Mouse (Mus musculus) lung, embryonic 16.5 days (tissue): ENCODE data around the gene Pla2g15. TPM values are rescaled to one million over a fixed set of nuclear protein-coding genes. Genes with fewer than 3 reads are reported as not detected.
A peak's percentile ranks its signal among the peaks of the same experiment; 100 is the strongest.

Source experiments
- ATAC-seq: fragments of 200-750 bp; cut with Nextera tagmentation; 2 replicates; pipeline ENCODE4 v1.8.0; 2017; ENCODE audit warnings: low read depth, mild to moderate bottlenecking, moderate library complexity
- H3K27ac ChIP-seq: fragments of 300-500 bp; sonication (generic); 2 replicates; pipeline ENCODE4 v1.5.1; 2014; ENCODE audit warnings: mild to moderate bottlenecking, control low read depth, low read length
- H3K27me3 ChIP-seq: fragments of 300-500 bp; sonication (generic); 2 replicates; pipeline ENCODE4 v1.6.1; 2014; ENCODE audit warnings: low read depth, low read length, mixed read lengths; ENCODE audit not compliant: control insufficient read depth, insufficient read depth
- H3K36me3 ChIP-seq: fragments of 300-500 bp; sonication (generic); 2 replicates; pipeline ENCODE4 v1.6.1; 2014; ENCODE audit warnings: low read length; ENCODE audit not compliant: control insufficient read depth, insufficient read depth
- H3K4me1 ChIP-seq: fragments of 300-500 bp; sonication (generic); replicated peaks from 2 replicates; pipeline ENCODE4 v1.6.1; 2014; ENCODE audit warnings: low read length, mixed read lengths; ENCODE audit not compliant: control insufficient read depth, insufficient read depth
- H3K4me2 ChIP-seq: fragments of 300-500 bp; sonication (generic); 2 replicates; pipeline ENCODE4 v1.6.1; 2014; ENCODE audit warnings: low read depth, low read length, control low read depth
- H3K4me3 ChIP-seq: fragments of 300-500 bp; sonication (generic); 2 replicates; pipeline ENCODE4 v1.5.1; 2014; ENCODE audit warnings: mild to moderate bottlenecking, low read length, control low read depth
- H3K9ac ChIP-seq: fragments of 300-500 bp; sonication (generic); 2 replicates; pipeline ENCODE4 v1.6.1; 2014; ENCODE audit warnings: low read length, control low read depth
- H3K9me3 ChIP-seq: fragments of 300-500 bp; sonication (generic); 2 replicates; pipeline ENCODE4 v1.6.1; 2016; ENCODE audit warnings: low read length; ENCODE audit not compliant: control insufficient read depth
- WGBS: fragments of 180-500 bp; shearing (Covaris S2); extraction: QIAGEN DNeasy Blood & Tissue Kit; methylation state at CpG from one replicate; pipeline ENCODE4 v1.1.7; 2014; 5-methylcytosine and 5-hydroxymethylcytosine counted together
- polyA plus RNA-seq: library from polyadenylated mRNA; unstranded; fragments of >200 nt; fragmentation: Nextera tagmentation; extraction: Ambion mirVana; gene quantifications from 2 replicates; pipeline ENCODE4 v1.2.1, GENCODE M21; 2015

Pla2g15 gene
- polyA plus RNA-seq, 1 experiment from 2014 or later, result 12.8 TPM

- no peak overlapping the region for H3K4me3 ChIP-seq
- no peaks in the 10 kb centered on the region for H3K36me3 ChIP-seq
- no peaks in the 10 kb centered on the region for H3K27me3 ChIP-seq
- H3K27ac ChIP-seq, result no peak overlapping the region
- no peaks in the 10 kb centered on the region for H3K9me3 ChIP-seq
- H3K9ac ChIP-seq, result no peak overlapping the region
- peaks cover 26% of the 10 kb centered on the region for H3K4me1 ChIP-seq
- WGBS, result 85% methylated on average over 3 of the region's 3 CpGs
- no peak overlapping the region for H3K4me2 ChIP-seq
- ATAC-seq, result no peak
Measured at GRCm38 (mm10) chr8:106173566-106173965, 23.4 kb downstream of the Pla2g15 start.

GRCm38 (mm10) chr8:106176891-106177290 lies 26.7 kb downstream of the Pla2g15 start:
- ATAC-seq, result peak; percentile 83
- Histone ChIP-seq H3K27ac (0 out of 2 replicates have a peak overlapping the region, but pooled peaks have one; percentile 7), H3K36me3 (no peaks in the 10 kb centered on the region), H3K4me2 (no peak overlapping the region), H3K9ac (no peak overlapping the region), H3K4me1 (peaks cover 22% of the 10 kb centered on the region), H3K9me3 (no peaks in the 10 kb centered on the region), H3K27me3 (no peaks in the 10 kb centered on the region), H3K4me3 (no peak overlapping the region)
- WGBS, result 14% methylated on average over 1 of the region's 1 CpGs

GRCm38 (mm10) chr8:106177594-106177993 lies 27.4 kb downstream of the Pla2g15 start:
- Histone ChIP-seq H3K4me1 (peaks cover 22% of the 10 kb centered on the region), H3K9ac (no peak overlapping the region), H3K9me3 (no peaks in the 10 kb centered on the region), H3K4me2 (no peak overlapping the region), H3K27ac (0 out of 2 replicates have a peak overlapping the region, but pooled peaks have one; percentile 7), H3K36me3 (no peaks in the 10 kb centered on the region), H3K27me3 (no peaks in the 10 kb centered on the region), H3K4me3 (no peak overlapping the region)
- ATAC-seq, result no peak
- WGBS, result 51% methylated on average over 1 of the region's 1 CpGs

- Histone ChIP-seq H3K27me3 (no peaks in the 10 kb centered on the region), H3K36me3 (no peaks in the 10 kb centered on the region), H3K9me3 (no peaks in the 10 kb centered on the region), H3K4me2 (peak overlapping the region; percentile 18; the same call in 1 of the 2 replicates), H3K9ac (no peak overlapping the region), H3K27ac (peak overlapping the region; percentile 57), H3K4me3 (no peak overlapping the region), H3K4me1 (peaks cover 22% of the 10 kb centered on the region)
- ATAC-seq, result peak; percentile 56; the same call in 1 of the 2 replicates
- WGBS, result 23% methylated on average over 2 of the region's 2 CpGs
Measured at GRCm38 (mm10) chr8:106178428-106178827, 28.2 kb downstream of the Pla2g15 start.

- H3K4me2 ChIP-seq, result no peak overlapping the region
- no peak overlapping the region for H3K4me3 ChIP-seq
- H3K9ac ChIP-seq, result no peak overlapping the region
- H3K9me3 ChIP-seq, result no peaks in the 10 kb centered on the region
- no peaks in the 10 kb centered on the region for H3K27me3 ChIP-seq
- no peak for ATAC-seq
- peaks cover 4% of the 10 kb centered on the region; the same call in 1 of the 2 replicates for H3K36me3 ChIP-seq
- no peak overlapping the region for H3K27ac ChIP-seq
- H3K4me1 ChIP-seq, result no peaks in the 10 kb centered on the region
- 85% methylated on average over 8 of the region's 8 CpGs for WGBS
Measured at GRCm38 (mm10) chr8:106185628-106186270, 35.5 kb downstream of the Pla2g15 start.

GRCm38 (mm10) chr8:106186394-106186793 lies 36.2 kb downstream of the Pla2g15 start:
- no peaks in the 10 kb centered on the region for H3K9me3 ChIP-seq
- no peak overlapping the region for H3K4me2 ChIP-seq
- H3K4me1 ChIP-seq, result no peaks in the 10 kb centered on the region
- no peak overlapping the region for H3K27ac ChIP-seq
- WGBS, result 92% methylated on average over 3 of the region's 3 CpGs
- H3K4me3 ChIP-seq, result no peak overlapping the region
- no peak overlapping the region for H3K9ac ChIP-seq
- no peaks in the 10 kb centered on the region for H3K27me3 ChIP-seq
- H3K36me3 ChIP-seq, result peaks cover 4% of the 10 kb centered on the region; the same call in 1 of the 2 replicates
- no peak for ATAC-seq

GRCm38 (mm10) chr8:106189162-106189561 lies 39.0 kb downstream of the Pla2g15 start:
- no peak overlapping the region for H3K4me2 ChIP-seq
- no peak for ATAC-seq
- no peaks in the 10 kb centered on the region for H3K9me3 ChIP-seq
- no peak overlapping the region for H3K27ac ChIP-seq
- H3K4me1 ChIP-seq, result no peaks in the 10 kb centered on the region
- no peak overlapping the region for H3K4me3 ChIP-seq
- WGBS, result 88% methylated on average over 4 of the region's 4 CpGs
- H3K27me3 ChIP-seq, result no peaks in the 10 kb centered on the region
- H3K9ac ChIP-seq, result no peak overlapping the region
- peaks cover 8% of the 10 kb centered on the region; the same call in 1 of the 2 replicates for H3K36me3 ChIP-seq

GRCm38 (mm10) chr8:106191639-106192038 lies 41.4 kb downstream of the Pla2g15 start:
- no peak for ATAC-seq
- no peak overlapping the region for H3K27ac ChIP-seq
- H3K4me1 ChIP-seq, result no peaks in the 10 kb centered on the region
- H3K4me3 ChIP-seq, result no peak overlapping the region
- no peaks in the 10 kb centered on the region for H3K9me3 ChIP-seq
- H3K9ac ChIP-seq, result no peak overlapping the region
- H3K4me2 ChIP-seq, result no peak overlapping the region
- 72% methylated on average over 5 of the region's 5 CpGs for WGBS
- no peaks in the 10 kb centered on the region for H3K27me3 ChIP-seq
- H3K36me3 ChIP-seq, result peaks cover 13% of the 10 kb centered on the region; the same call in 1 of the 2 replicates

- no peaks in the 10 kb centered on the region for H3K4me1 ChIP-seq
- no peak overlapping the region for H3K27ac ChIP-seq
- no peak overlapping the region for H3K4me2 ChIP-seq
- H3K36me3 ChIP-seq, result peaks cover 16% of the 10 kb centered on the region; the same call in 1 of the 2 replicates
- no peaks in the 10 kb centered on the region for H3K27me3 ChIP-seq
- H3K4me3 ChIP-seq, result no peak overlapping the region
- 82% methylated on average over 6 of the region's 6 CpGs for WGBS
- no peaks in the 10 kb centered on the region for H3K9me3 ChIP-seq
- H3K9ac ChIP-seq, result no peak overlapping the region
- no peak for ATAC-seq
Measured at GRCm38 (mm10) chr8:106193162-106193561, 43.0 kb downstream of the Pla2g15 start.
